Mouse (Mus musculus) urinary bladder, adult 2 months (tissue): ENCODE data around the gene Syt8. TPM values are rescaled to one million over a fixed set of nuclear protein-coding genes. Genes with fewer than 3 reads are reported as not detected.

ENCODE experiments used
- DNase-seq: peaks from one replicate; pipeline ENCODE4 v3.0.0; 2022; ENCODE audit warnings: low spot score
- polyA plus RNA-seq: library from polyadenylated mRNA; depleted of rRNA; stranded (reverse); fragments of >200 nt; gene quantifications from 2 replicates; pipeline ENCODE4 v1.2.3, GENCODE M21; 2012

The Syt8 gene
- polyA plus RNA-seq, 1 experiment, result 420 TPM

DNA sequence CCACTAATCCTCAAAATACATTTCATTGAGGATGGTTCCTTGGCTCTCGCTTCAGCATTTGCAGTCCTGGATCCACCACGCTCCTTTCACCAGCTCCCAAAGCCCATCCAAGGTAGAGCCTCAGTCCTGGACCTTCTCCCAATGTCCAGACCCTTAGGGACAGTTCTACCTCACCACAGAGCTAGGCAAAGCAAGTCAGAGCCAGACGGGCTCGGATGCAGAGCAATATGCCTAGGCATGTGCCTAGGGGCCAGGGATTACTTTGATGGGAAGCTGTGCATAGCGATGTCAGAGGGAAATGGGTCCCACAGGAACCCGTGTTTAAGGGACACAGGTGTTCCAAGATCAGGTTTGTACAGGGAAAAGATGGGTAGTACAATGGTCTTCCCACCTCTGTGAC, 10.7 kb downstream of the Syt8 start:
- no peak for DNase-seq

DNA sequence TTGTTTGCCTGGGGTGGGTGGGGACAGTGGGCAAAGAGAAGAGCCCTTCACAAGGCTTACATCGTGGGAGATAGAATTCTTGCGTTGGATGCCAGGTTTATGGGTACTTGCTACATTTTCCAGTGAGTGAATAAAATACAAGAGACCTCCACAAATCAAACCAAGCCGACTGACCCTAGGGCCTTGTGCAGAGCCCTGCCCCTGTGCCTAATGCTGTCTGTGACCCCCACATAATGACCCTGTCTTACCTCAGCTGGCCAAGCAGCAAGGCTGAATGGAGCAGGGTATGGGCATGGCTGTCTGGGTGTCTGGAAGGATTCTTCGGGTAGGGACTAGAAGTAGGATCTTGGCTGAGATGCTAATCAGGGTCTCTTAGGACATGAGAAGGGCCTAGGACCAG, 11.6 kb downstream of the Syt8 start:
- DNase-seq, result no peak

DNA sequence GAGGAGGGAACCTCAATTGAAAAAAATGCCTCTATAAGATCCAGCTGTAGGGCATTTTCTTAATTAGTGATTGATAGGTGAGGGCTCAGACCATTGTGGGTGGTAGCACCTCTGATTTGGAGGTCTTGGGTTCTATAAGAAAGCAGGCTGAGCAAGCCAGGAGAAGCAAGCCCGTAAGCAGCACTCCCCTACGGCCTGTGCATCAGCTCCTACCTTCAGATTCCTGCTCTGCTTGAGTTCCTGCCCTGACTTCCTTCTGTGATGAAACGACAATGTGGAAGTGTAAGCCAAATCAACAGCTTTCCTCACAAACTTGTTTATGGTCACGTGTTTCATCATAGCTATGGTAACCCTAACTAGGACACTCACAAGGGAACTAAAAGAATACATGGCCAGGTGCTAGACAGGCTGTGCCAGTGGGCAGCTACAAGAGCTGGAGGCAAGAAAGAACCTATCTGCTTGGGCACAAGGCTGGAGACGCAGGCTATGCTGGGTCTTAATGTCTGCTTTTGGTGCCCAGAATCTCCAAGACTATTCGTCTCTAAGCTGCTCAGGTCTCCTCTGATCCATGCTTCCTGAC, 14.5 kb downstream of the Syt8 start:
- DNase-seq, result no peak

DNA sequence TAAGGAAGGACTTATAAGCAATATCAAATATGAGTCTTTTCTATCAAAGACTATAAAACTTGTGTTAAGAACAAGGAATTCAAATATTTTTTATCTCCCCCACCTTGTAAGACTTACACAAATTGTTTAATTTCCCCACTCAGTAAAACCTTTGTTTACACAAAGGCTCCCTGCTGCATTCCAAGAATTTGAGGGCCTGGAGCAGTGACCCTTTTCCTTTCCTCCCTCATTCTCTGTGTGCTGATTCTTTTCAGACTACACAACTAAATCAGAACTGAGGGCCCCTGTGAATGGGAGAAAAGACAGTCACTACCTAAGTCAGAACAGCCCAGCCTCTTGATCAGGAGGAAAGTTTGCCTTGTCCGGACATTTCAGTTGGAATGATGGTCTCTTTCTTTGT, 20.1 kb downstream of the Syt8 start:
- no peak for DNase-seq

DNA sequence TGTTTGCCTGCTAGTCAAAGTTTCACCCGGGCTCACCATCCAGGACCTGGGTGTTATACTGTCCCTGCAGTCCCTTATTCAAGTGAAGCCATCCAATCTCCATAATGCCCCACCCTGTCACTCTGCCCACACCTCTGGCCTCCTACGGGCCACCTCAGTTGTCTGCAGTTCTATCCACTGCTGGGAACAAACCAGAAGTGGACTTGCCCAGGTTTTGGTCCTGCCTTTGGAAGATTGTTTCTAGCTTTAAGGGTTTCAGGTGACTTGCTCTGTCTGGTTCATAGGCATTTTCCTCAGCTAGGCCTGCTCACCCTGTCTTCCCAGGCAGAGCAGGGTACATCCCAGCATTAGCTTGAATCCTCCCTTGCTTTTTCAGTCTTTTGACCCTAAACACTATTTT, 20.6 kb downstream of the Syt8 start:
- DNase-seq, result no peak

DNA sequence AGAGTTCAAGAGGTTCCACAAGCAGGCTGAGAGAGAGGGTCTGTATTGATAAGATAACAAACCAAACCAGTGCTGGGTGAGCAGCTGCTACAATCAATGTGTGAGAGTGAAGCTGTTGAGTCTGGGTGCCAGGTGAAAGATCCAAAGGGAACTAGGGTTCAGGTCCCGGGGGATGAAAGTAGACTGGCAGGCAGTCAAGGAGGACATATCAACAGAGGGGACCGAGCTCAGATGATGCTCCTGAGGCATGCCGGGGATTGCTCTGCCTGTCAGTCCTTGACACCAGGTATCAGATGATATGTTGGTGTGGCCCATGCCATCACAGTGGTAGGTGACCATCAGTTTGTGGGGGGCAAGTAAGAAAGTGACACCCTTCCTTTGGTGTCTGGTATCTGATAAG, 22.2 kb downstream of the Syt8 start:
- DNase-seq, result no peak

DNA sequence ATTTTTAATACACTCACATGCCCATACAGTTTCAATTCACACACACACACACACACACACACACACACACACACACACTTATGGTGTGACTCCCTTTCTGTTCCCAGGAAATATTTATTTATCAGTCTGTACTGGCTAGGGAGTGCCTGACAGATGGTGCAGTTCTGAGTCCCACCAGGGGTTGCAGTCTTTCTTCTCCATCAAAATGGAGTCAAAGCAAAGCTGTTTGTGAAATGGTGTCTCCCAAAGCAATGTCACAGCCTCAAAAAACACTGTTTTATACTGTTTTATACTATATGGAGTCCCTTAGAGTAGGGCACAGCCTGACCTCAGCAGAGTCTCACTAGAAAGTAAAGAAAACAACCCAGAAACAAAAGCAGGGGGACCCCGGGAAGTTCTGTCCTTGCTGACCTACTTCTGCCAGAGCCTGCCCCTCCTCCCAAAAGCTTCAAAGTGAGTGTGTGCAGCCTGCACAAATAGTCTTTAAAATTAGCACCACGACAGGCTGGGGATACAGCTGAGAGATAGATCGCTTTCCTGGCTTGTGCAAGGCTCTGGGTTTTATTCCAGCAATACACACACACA, 22.7 kb downstream of the Syt8 start:
- no peak for DNase-seq

DNA sequence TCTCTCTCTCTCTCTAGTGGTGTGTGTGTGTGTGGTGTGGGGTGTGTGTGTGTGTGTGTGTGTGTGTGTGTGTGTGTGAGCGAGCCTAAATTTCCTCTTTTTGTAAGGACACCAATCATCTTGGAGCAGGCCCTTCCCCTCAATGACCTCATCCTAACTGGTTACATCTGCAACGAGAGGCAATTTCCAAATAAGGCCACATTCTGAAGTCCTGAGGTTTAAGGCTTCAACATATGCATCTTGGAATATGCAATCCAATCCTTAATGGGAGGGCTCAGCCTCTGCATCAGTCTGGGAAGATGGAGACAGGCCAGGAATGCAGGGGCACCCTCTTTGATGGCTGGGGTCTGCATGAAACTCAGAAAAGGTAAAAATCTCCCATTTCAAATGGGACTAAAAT, 23.4 kb downstream of the Syt8 start:
- no peak for DNase-seq

DNA sequence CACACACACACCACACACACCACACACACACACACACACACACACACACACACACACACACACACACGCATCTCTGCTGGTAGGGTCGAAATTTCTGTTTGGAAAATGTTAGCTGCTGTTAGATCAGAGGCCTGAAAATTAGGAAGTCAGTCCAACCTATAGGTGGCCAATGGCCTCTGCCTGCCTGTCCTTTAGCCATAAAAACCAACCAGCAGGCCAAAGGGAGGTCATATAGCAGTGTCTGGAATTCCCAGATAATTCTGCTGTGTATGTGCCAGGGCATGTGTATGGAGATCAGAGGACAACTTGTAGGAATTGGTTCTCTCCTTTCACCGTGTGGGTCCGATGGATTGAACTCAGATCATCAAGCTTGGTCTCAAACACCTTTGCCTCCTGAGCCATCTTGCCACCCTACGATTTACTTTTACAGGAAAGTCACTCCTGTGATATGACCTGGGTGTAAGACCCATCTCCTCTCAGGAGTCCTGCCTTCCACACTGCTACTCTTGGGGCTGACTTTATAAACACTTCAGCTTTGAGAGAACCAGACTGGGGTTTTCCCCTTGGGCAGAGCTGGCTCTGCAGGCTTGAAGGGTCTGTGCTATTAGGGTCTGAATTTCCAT, 24.1 kb downstream of the Syt8 start:
- DNase-seq, result no peak

DNA sequence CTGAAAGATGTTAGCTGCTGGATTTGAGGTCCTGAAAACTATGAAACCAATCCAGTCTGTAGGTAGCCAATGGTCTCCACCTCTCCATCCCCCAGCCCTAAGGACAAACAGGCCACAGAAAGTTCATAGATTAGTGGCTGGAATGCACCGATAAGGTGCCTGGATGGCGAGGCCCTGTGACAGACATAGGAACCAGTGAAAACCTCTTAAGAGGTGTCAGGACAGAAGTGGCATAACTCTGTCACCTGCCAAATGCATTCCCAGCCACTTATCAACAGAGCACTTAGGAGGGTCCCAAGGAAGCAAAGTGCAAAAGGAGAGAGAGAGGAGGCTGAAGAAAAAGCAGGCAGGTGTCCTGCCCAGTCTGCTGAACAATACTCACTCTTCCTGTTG, 24.6 kb downstream of the Syt8 start:
- DNase-seq, result no peak

DNA sequence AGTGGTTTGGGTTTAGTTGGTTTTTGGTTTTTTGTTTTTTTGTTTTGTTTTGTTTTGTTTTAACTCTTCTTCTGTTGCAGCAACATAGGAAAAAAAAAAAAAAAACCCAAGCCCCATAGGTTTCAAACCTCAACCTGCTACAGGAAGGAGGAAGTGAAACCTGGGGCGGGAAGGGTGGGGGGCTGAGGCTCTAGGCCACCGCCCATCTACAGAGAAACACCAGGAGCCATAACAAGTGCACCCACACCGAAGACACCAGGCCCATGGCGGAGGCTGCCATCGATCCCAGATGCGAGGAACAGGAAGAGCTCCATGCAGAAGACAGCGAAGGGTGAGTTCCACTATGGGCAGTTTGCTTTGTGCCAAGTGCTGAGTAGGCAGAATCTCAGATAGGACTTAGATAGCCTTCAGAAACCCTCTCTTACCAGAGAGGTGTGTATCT, 26.0 kb downstream of the Syt8 start, which contains the start of gene Lsp1:
Lsp1 (plus strand) TSS at position 174 of the 442 bp plus-strand sequence.
- DNase-seq, result no peak

DNA sequence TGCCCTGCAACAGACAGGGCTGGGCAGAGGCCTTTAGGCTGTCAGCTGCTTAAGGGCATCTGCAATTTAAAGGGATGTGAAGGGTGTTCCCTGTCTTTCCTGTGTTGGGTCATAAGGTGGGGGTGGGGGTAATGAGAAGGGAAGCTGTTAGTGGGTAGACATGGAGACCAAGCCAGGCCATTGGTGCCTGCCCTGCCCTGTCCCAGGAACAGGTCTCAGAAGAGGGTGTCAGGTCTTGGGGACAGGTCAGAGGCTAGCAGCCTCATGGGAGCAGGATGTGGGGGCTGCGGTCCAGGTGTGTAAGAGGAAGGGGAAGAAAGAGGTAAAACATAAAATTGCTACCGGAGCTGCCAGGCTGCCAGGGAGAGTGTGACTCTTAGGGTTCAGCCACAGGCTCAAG, 26.8 kb downstream of the Syt8 start:
- no peak for DNase-seq

DNA sequence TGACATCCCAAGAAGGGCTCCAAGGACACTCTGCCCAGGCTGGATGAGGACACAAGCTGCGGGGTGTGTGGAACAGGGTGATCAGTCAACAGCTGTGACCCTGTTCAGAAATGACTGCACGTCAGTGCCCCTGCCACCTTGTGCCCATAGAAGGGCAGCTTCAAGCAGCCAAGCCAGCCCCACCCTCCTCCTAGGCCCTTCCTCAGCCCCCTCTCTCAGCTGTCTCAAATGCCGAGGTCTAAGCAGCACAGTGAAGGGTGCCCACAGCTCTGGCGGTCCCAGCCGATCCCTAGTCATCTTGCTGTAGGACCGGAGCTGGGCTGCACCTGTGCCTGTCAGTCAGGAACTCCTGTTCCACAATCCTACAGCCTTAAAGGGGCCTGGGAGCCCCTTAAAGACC, 27.5 kb downstream of the Syt8 start:
- peak; percentile 20 for DNase-seq

DNA sequence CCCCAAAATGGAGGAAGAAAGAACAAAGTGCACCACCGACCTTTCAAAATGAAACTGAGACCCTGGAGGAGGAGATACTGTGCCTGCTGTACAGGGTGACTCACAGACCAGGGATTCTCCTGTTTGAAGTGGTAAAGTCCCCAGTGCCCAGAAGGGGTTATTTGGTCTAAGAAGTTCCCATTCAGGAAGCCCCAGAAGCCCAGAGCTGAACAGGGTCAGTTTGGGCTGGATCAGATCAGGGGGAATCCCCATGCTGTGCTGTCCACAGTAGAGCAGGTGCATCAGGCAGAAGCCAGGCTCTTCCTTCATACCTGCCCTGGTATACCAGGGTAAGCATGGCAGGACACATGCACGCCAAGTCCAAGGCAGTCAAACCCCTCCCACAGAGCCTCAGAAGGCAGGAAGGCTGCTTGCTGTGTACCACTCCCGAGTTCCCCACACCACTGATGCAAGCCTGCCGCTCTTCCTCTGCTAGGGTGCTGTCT, 28.0 kb downstream of the Syt8 start:
- DNase-seq, result peak; percentile 21

DNA sequence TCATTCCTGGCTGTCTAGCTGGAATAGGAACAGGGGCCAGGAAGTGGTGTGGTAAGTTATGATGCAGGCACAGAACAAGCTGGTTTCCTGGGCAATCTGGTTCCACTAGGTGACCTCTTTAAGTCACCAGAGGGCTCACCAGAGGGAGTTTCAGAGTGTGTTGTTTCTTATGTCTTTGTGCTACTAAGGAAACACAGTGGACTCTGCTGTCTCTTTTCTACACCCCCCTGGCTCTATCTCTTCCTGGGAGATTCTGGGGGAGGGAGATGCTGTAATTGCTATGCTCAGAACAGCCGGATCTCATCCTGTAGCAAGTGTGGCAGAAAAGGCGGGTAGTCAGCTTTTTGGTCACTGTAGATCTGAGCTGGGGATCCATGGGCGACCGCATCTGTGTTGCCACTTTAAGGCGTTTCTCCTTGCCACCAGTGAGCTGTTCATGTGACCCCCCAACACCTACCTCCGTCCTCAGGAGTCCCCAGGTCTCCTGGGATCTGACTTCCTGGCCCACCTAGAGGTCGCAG, 35.6 kb downstream of the Syt8 start:
- peak; percentile 21 for DNase-seq

DNA sequence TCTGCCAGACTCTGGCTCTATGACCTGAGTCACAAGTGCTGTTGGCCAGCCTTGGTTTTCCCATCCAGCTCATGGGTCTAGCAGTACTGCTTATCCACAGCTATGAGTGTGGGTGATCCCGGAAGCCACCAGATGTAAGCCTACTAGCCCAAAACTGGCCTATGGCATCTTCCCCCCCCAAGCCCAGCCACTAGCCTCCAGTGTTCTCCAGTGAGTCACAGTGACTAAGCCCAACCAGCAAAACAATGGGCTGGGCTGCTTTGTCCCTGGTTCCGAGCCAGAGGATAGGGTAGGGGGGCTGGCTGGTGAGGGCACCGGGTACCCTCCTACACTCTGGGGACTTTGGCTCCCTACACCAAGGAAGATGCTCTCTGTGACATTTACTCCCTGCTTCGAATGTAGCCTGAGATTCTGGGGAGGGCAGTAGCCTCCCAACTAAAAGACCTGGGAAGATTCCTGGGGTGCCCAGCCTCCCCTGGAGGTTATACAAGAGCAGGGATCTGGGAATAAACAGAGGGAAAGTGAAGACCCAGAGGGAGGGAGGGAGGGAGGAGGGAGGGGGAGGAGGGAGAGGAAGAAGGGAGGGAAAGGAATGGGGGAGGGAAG, 36.3 kb downstream of the Syt8 start:
- peak; percentile 29 for DNase-seq

DNA sequence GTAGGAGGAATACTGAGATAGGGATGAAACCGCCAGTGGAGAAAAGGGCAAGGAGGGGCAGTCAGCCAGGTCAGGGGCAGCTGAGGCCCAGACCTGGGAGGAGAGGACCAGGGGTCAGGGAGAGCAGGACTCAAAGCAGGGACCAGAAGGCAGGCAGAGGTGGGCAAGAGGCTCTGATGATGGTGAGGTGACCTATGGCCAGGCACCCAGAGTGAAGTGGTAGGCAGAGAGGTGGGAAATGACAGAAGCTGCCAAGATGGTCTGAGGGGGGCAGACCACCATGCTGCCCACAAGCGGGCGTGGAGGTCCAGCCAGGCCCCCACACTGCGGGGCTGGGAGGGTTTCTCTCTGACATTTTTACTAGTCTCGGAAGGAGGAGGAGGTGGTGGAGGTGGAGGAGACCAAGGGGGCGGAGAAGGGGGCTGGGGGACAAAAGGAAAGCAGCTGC, 36.8 kb downstream of the Syt8 start:
- DNase-seq, result peak; percentile 24

DNA sequence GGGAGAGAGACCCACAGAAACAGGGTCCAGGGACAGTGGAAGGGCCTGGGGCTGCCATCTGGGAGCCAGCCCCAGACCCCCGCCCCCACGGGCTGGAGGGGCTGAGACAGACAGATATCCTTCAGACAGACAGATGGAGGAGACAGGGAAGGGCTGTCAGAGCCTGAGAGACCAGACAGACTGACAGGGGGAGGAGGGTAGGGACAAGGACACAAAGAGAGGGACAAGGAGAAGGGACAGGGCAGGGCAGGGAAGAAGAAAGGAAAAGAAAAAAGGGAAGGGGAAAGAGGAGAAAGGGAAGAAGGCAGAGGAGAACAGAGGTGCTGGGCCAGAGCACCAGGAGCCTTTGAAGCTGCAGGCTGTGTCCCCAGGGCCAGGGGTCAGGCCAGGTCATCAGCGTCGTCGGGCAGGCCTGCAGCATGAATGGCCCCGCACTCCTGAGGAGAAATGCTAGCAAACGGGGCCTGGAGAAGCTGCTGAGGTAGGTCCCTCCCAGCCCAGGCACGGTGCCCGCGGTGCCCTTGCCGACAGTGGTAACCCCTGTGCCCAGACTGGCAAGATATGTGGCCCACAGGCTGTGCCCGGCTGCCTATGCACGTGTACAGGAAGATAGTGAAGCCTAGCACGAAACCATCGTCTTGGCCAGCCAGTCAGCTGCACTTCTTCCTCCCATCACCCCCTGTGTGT, 37.4 kb downstream of the Syt8 start:
- DNase-seq, result peak; percentile 32

DNA sequence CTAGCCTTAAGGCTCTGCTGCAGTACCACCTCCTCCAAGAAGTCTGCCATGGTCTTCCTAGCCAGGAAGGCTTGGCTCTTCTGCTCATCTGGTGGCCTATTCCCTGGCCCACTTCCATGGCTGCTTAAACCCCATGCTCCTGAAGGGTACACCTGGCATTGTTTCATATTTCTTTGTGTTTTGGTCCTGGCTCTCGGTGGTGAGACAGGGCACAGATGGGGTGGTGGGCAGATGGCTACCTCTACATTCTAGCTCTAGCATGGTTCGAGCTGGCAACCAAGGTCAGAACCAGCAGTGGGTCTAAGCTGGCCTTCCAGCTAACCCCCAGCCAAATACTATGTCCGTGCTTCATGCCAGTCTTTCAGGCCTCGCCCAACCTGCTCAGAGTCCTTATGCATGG, 38.3 kb downstream of the Syt8 start:
- DNase-seq, result peak; percentile 17

DNA sequence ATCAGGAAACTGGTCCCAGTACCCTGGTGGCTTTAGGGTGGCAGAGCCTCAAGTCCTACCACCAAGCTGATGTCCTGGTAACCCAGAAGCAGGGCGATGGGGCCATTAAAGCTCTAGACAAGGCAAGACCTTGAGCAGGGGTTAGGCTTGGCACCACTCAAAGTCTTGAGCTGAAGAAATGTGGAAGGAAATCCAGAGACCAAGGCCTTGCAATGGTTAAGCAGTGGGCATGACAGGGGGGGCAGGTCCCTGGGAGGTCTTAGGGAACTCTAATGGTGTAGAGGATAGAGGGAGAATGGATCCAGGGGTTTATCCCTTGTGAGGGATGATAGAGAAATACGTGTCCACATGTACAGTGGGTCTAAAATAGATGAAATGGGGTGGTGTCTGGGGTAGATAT, 38.8 kb downstream of the Syt8 start:
- no peak for DNase-seq

DNA sequence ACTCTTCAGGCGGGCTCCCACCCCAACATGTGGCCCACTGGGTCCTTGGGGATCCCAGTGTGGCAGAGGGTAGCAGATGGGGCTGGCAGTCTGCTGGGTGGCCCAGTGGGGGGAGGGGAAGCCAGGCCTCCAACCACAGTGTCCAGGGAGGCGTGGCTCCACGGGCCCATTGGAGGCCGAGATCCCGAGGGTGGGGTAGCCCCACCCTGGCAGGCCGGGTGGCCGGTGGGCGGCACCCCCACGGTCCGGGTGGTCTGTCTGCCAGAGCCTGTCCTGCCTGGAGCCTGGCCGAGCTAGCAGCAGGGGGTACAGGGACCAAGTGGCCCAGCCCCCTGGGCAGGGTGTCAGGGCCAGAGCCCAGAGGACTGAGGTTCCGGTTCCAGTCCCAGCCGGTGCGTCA, 40.1 kb downstream of the Syt8 start:
- peak; percentile 57 for DNase-seq

DNA sequence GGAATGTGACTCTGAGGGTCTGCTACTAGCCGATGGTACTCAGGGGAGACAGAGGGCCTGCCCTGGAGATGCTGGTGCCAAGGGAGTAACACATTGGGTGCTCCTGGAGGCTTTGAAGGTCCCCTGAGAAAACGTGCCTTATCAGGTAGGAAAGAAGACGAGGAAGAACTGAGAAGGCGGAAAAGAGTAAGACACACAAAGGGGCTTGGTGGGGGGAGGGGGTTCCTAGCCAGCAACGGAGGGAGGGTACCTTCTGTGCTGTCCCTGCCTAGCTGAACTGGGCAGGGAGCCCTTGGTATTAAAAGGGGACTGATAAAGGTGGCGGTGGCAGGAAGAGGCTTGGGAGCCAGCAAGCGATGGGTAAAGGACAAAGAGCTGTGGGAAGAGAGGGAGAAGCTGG, 41.0 kb downstream of the Syt8 start:
- peak; percentile 19 for DNase-seq
